Mouse (Mus musculus): ENCODE results near the gene AF067063. TPM values are rescaled to one million over a fixed set of nuclear protein-coding genes. Genes with fewer than 3 reads are reported as not detected.

Gene AF067063
- polyA plus RNA-seq, 1 experiment: not detected

GRCm38 (mm10) chr13:119808937-119809336 is 21.1 kb downstream of the AF067063 start:
- Histone ChIP-seq H3K4me3 (ENCODE audit: insufficient read depth, low read length) (no peak overlapping the region), H3K4me1 (ENCODE audit: control insufficient read depth, insufficient read depth, low read length) (peaks cover 16% of the 10 kb centered on the region), H3K27ac (ENCODE audit: insufficient read depth, low read depth, low read length) (0 out of 2 replicates have a peak overlapping the region, but pooled peaks have one; percentile 9)
- TF ChIP-seq CTCF (IDR thresholded peaks at IDR 0.05; ENCODE audit: low read depth, low read length): no peak
- no peak for TF ChIP-seq POLR2A (IDR thresholded peaks at IDR 0.05; ENCODE audit: borderline replicate concordance, low read depth, low read length)

GRCm38 (mm10) chr13:119797656-119798055 is 32.4 kb downstream of the AF067063 start:
- Histone ChIP-seq H3K27ac (ENCODE audit: insufficient read depth, low read depth, low read length) (no peak overlapping the region), H3K4me1 (ENCODE audit: control insufficient read depth, insufficient read depth, low read length) (peaks cover 3% of the 10 kb centered on the region), H3K4me3 (ENCODE audit: insufficient read depth, low read length) (no peak overlapping the region)
- no peak for TF ChIP-seq CTCF (IDR thresholded peaks at IDR 0.05; ENCODE audit: low read depth, low read length)
- no peak for TF ChIP-seq POLR2A (IDR thresholded peaks at IDR 0.05; ENCODE audit: borderline replicate concordance, low read depth, low read length)

- Histone ChIP-seq H3K4me1 (ENCODE audit: control insufficient read depth, insufficient read depth, low read length) (peaks cover 5% of the 10 kb centered on the region), H3K27ac (ENCODE audit: insufficient read depth, low read depth, low read length) (no peak overlapping the region), H3K4me3 (ENCODE audit: insufficient read depth, low read length) (no peak overlapping the region)
- no peak for TF ChIP-seq CTCF (IDR thresholded peaks at IDR 0.05; ENCODE audit: low read depth, low read length)
- TF ChIP-seq POLR2A (IDR thresholded peaks at IDR 0.05; ENCODE audit: borderline replicate concordance, low read depth, low read length): no peak
Observed at GRCm38 (mm10) chr13:119792791-119793404, 37.1 kb downstream of the AF067063 start.

- no peak for TF ChIP-seq POLR2A (IDR thresholded peaks at IDR 0.05; ENCODE audit: borderline replicate concordance, low read depth, low read length)
- TF ChIP-seq CTCF (IDR thresholded peaks at IDR 0.05; ENCODE audit: low read depth, low read length): no peak
- Histone ChIP-seq H3K4me1 (ENCODE audit: control insufficient read depth, insufficient read depth, low read length) (peaks cover 5% of the 10 kb centered on the region), H3K27ac (ENCODE audit: insufficient read depth, low read depth, low read length) (peak overlapping the region; percentile 44), H3K4me3 (ENCODE audit: insufficient read depth, low read length) (peak overlapping the region; percentile 71)
Observed at GRCm38 (mm10) chr13:119791580-119792135, 38.4 kb downstream of the AF067063 start.

GRCm38 (mm10) chr13:119790761-119791579 is 39.0 kb downstream of the AF067063 start, which contains the start of gene Zfp131:
Zfp131 (minus strand) TSS chr13:119790889.
- TF ChIP-seq CTCF (IDR thresholded peaks at IDR 0.05; ENCODE audit: low read depth, low read length): no peak
- TF ChIP-seq POLR2A (IDR thresholded peaks at IDR 0.05; ENCODE audit: borderline replicate concordance, low read depth, low read length): no peak

GRCm38 (mm10) chr13:119789851-119790717 is 39.9 kb downstream of the AF067063 start:
- no peak for TF ChIP-seq POLR2A (IDR thresholded peaks at IDR 0.05; ENCODE audit: borderline replicate concordance, low read depth, low read length)
- no peak for TF ChIP-seq CTCF (IDR thresholded peaks at IDR 0.05; ENCODE audit: low read depth, low read length)
- peak overlapping the region; percentile 61 for H3K27ac ChIP-seq (ENCODE audit: insufficient read depth, low read depth, low read length)
- H3K4me3 ChIP-seq (ENCODE audit: insufficient read depth, low read length): peak overlapping the region; percentile 75
- peaks cover 5% of the 10 kb centered on the region for H3K4me1 ChIP-seq (ENCODE audit: control insufficient read depth, insufficient read depth, low read length)

More at GRCm38 (mm10) chr13:119790761-119791579, 39.0 kb downstream of the AF067063 start, which contains the start of gene Zfp131:
- H3K4me3 ChIP-seq (ENCODE audit: insufficient read depth, low read length): peak within 1 kb of the TSS; percentile 75
- peaks cover 5% of the 10 kb centered on the region for H3K4me1 ChIP-seq (ENCODE audit: control insufficient read depth, insufficient read depth, low read length)
- H3K27ac ChIP-seq (ENCODE audit: insufficient read depth, low read depth, low read length): peak within 1 kb of the TSS; percentile 61

GRCm38 (mm10) chr13:119783581-119783980 is 46.4 kb downstream of the AF067063 start:
- Histone ChIP-seq H3K4me1 (ENCODE audit: control insufficient read depth, insufficient read depth, low read length) (no peaks in the 10 kb centered on the region), H3K27ac (ENCODE audit: insufficient read depth, low read depth, low read length) (no peak overlapping the region), H3K4me3 (ENCODE audit: insufficient read depth, low read length) (no peak overlapping the region)
- TF ChIP-seq CTCF (IDR thresholded peaks at IDR 0.05; ENCODE audit: low read depth, low read length): no peak
- no peak for TF ChIP-seq POLR2A (IDR thresholded peaks at IDR 0.05; ENCODE audit: borderline replicate concordance, low read depth, low read length)

Other genes starting within 250 kb of the AF067063 start
- not detected in 2 replicates for gene Ccl28, start 206.4 kb downstream of the AF067063 start, polyA plus RNA-seq (2012; ENCODE audit: insufficient read depth, insufficient read length, missing spikeins)
- 29.3 and 34.5 TPM in 2 replicates for gene Hmgcs1, start 139.8 kb downstream of the AF067063 start, polyA plus RNA-seq (2012; ENCODE audit: insufficient read depth, insufficient read length, missing spikeins)
- 0.55 and 1.0 TPM in 2 replicates for gene Nim1k, start 74.3 kb downstream of the AF067063 start, polyA plus RNA-seq (2012; ENCODE audit: insufficient read depth, insufficient read length, missing spikeins)
- 17.6 and 18.6 TPM in 2 replicates for gene Zfp131, start 39.3 kb downstream of the AF067063 start, polyA plus RNA-seq (2012; ENCODE audit: insufficient read depth, insufficient read length, missing spikeins)
- gene D13Ertd608e, start 5.8 kb upstream of the AF067063 start, polyA plus RNA-seq (2012; ENCODE audit: insufficient read depth, insufficient read length, missing spikeins): not detected in 2 replicates
- gene Tcstv1, start 64.6 kb upstream of the AF067063 start, polyA plus RNA-seq (2012; ENCODE audit: insufficient read depth, insufficient read length, missing spikeins): not detected in 2 replicates
- gene Gm21761, start 99.1 kb upstream of the AF067063 start, polyA plus RNA-seq (2012; ENCODE audit: insufficient read depth, insufficient read length, missing spikeins): not detected in 2 replicates
- gene B020031M17Rik, start 120.6 kb upstream of the AF067063 start, polyA plus RNA-seq (2012; ENCODE audit: insufficient read depth, insufficient read length, missing spikeins): not detected in 2 replicates
- not detected in 2 replicates for gene Gm36079, start 196.8 kb upstream of the AF067063 start, polyA plus RNA-seq (2012; ENCODE audit: insufficient read depth, insufficient read length, missing spikeins)
- 217 and 233 TPM in 2 replicates for gene Gm21188, start 222.0 kb upstream of the AF067063 start, polyA plus RNA-seq (2012; ENCODE audit: insufficient read depth, insufficient read length, missing spikeins)